Mouse (Mus musculus): Measurements from ENCODE around the gene Prkg1.

DNA sequence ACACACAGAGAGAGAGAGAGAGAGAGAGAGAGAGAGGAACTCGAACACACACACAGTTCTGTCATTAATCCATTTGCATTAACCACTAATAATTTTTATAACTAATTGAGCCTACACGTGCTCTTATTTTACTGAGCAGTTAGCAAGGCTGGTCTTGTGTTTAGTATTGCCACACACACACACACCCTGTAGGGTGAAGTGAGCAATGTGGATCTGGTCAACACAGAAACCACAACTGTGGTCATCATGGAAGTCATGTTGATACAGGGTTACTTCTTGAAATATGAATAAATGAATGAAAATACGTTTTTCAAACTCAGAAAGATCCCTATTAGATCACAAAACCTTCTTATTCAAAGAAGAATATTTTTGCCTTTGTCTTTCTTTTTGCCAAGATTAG lies 554.0 kb downstream of the Prkg1 start:
- TF ChIP-seq CTCF (IDR thresholded peaks at IDR 0.05; ENCODE audit: low read depth) (no peak), EP300 (IDR thresholded peaks at IDR 0.05; ENCODE audit: low read depth) (no peak)
